Mouse (Mus musculus): ENCODE results near the gene Tgfbrap1. TPM values are rescaled to one million over a fixed set of nuclear protein-coding genes. Genes with fewer than 3 reads are reported as not detected.

Tgfbrap1 gene
- polyA plus RNA-seq, 1 experiment from 2014 or later: 13.6 TPM

Small RNA genes within 50 kb of the gene (microRNA-seq; reads per million reads assigned to microRNA genes)
- not detected for gene Gm24001

Other genes starting within 250 kb of the Tgfbrap1 start
- 35.1 and 36.3 TPM in 2 replicates for gene Mrps9, start 247.4 kb downstream of the Tgfbrap1 start, polyA plus RNA-seq (2015; fragmentation: Nextera tagmentation; extraction: Ambion mirVana)
- gene Gpr45, start 145.8 kb downstream of the Tgfbrap1 start, polyA plus RNA-seq (2015; fragmentation: Nextera tagmentation; extraction: Ambion mirVana): 16.1 and 16.7 TPM in 2 replicates
- gene AI597479, start 73 bp upstream of the Tgfbrap1 start, polyA plus RNA-seq (2015; fragmentation: Nextera tagmentation; extraction: Ambion mirVana): 38.6 and 41.6 TPM in 2 replicates
- 22.4 and 23.2 TPM in 2 replicates for gene Fhl2, start 98.3 kb upstream of the Tgfbrap1 start, polyA plus RNA-seq (2015; fragmentation: Nextera tagmentation; extraction: Ambion mirVana)